Mouse (Mus musculus) G1E (cell line): ENCODE data around the gene Bcl11b.

ENCODE experiments used
- CTCF ChIP-seq: IDR thresholded peaks from 2 replicates; pipeline ENCODE4 v1.5.1; 2012; ENCODE audit warnings: low read depth, low read length, inconsistent platforms, mixed read lengths
- GATA1 ChIP-seq: IDR thresholded peaks from 2 replicates; pipeline ENCODE4 v1.6.1; 2012; ENCODE audit warnings: borderline replicate concordance, low read length, inconsistent platforms, mixed read lengths

GRCm38 (mm10) chr12:107998746-107999145 lies 4.7 kb downstream of the Bcl11b start:
- no peak for TF ChIP-seq CTCF
- no peak for TF ChIP-seq GATA1
